Mouse (Mus musculus) neural tube, embryonic 13.5 days (tissue): ENCODE results near the gene Dyrk4. TPM values are rescaled to one million over a fixed set of nuclear protein-coding genes. Genes with fewer than 3 reads are reported as not detected.

Experiments used
- ATAC-seq: fragments of 200-750 bp; cut with Nextera tagmentation; 2 replicates; pipeline ENCODE4 v1.8.0; 2017; ENCODE audit warnings: low read depth, mild to moderate bottlenecking, moderate TSS enrichment, moderate library complexity
- H3K27ac ChIP-seq: fragments of 300-500 bp; sonication (generic); replicated peaks from 2 replicates; pipeline ENCODE4 v1.5.1; 2015; ENCODE audit warnings: moderate library complexity, mild to moderate bottlenecking, inconsistent platforms
- H3K27me3 ChIP-seq: fragments of 300-500 bp; sonication (generic); 2 replicates; pipeline ENCODE4 v1.6.1; 2015; ENCODE audit warnings: mild to moderate bottlenecking, inconsistent platforms
- H3K36me3 ChIP-seq: fragments of 300-500 bp; sonication (generic); 2 replicates; pipeline ENCODE4 v1.6.1; 2015; ENCODE audit warnings: mild to moderate bottlenecking, inconsistent platforms
- H3K4me1 ChIP-seq: fragments of 300-500 bp; sonication (generic); replicated peaks from 2 replicates; pipeline ENCODE4 v1.6.1; 2015; ENCODE audit warnings: inconsistent platforms
- H3K4me2 ChIP-seq: fragments of 300-500 bp; sonication (generic); 2 replicates; pipeline ENCODE4 v1.6.1; 2015; ENCODE audit warnings: inconsistent platforms, mild to moderate bottlenecking, moderate library complexity
- H3K4me3 ChIP-seq: fragments of 300-500 bp; sonication (generic); 2 replicates; pipeline ENCODE4 v1.5.1; 2015; ENCODE audit warnings: mild to moderate bottlenecking, inconsistent platforms
- H3K9ac ChIP-seq: fragments of 300-500 bp; sonication (generic); 2 replicates; pipeline ENCODE4 v1.6.1; 2015; ENCODE audit warnings: moderate library complexity, mild to moderate bottlenecking, inconsistent platforms
- H3K9me3 ChIP-seq: fragments of 300-500 bp; sonication (generic); 2 replicates; pipeline ENCODE4 v1.6.1; 2016; ENCODE audit warnings: inconsistent platforms
- WGBS: fragments of 180-500 bp; shearing (Covaris S2); methylation state at CpG from one replicate; pipeline ENCODE4 v1.1.7; 2015; 5-methylcytosine and 5-hydroxymethylcytosine counted together
- polyA plus RNA-seq: library from polyadenylated mRNA; unstranded; fragments of >200 nt; fragmentation: Nextera tagmentation; extraction: Ambion mirVana; gene quantifications from 2 replicates; pipeline ENCODE4 v1.2.1, GENCODE M21; 2015

Dyrk4 gene
- polyA plus RNA-seq, result 0.50 TPM in 1 of 2 replicates, not detected in the other

- Histone ChIP-seq H3K4me2 (peak within 1 kb of the TSS; percentile 47), H3K27me3 (no peaks in the 10 kb centered on the region), H3K36me3 (peaks cover 31% of the 10 kb centered on the region), H3K9me3 (no peaks in the 10 kb centered on the region), H3K4me3 (peak within 1 kb of the TSS; percentile 19), H3K9ac (peak within 1 kb of the TSS; percentile 55), H3K4me1 (peaks cover 6% of the 10 kb centered on the region; the same call in 1 of the 2 replicates), H3K27ac (no peak within 1 kb of the TSS)
- peak; percentile 23; the same call in 1 of the 2 replicates for ATAC-seq
- WGBS, result 6% methylated on average over 21 of the region's 21 CpGs
Observed at GRCm38 (mm10) chr6:126921111-126921881, at the start of gene Dyrk4. Gene Dyrk4 (minus strand): TSS chr6:126921839.

GRCm38 (mm10) chr6:126966241-126967026, 44.8 kb upstream of the Dyrk4 start:
- H3K4me3 ChIP-seq, result no peak overlapping the region
- no peaks in the 10 kb centered on the region for H3K9me3 ChIP-seq
- H3K36me3 ChIP-seq, result peaks cover 76% of the 10 kb centered on the region
- H3K4me2 ChIP-seq, result no peak overlapping the region
- H3K4me1 ChIP-seq, result no peaks in the 10 kb centered on the region
- no peak overlapping the region for H3K27ac ChIP-seq
- H3K9ac ChIP-seq, result no peak overlapping the region
- no peaks in the 10 kb centered on the region for H3K27me3 ChIP-seq
- no peak for ATAC-seq
- WGBS, result 93% methylated on average over 14 of the region's 14 CpGs

- H3K27me3 ChIP-seq, result no peaks in the 10 kb centered on the region
- H3K4me2 ChIP-seq, result no peak overlapping the region
- peaks cover 66% of the 10 kb centered on the region for H3K36me3 ChIP-seq
- ATAC-seq, result no peak
- H3K9ac ChIP-seq, result no peak overlapping the region
- WGBS, result 91% methylated on average over 9 of the region's 9 CpGs
- no peak overlapping the region for H3K27ac ChIP-seq
- no peaks in the 10 kb centered on the region for H3K4me1 ChIP-seq
- no peaks in the 10 kb centered on the region for H3K9me3 ChIP-seq
- H3K4me3 ChIP-seq, result no peak overlapping the region
Observed at GRCm38 (mm10) chr6:126963426-126963825, 41.8 kb upstream of the Dyrk4 start.

GRCm38 (mm10) chr6:126962709-126963108, 41.1 kb upstream of the Dyrk4 start:
- Histone ChIP-seq H3K4me2 (no peak overlapping the region), H3K4me3 (no peak overlapping the region), H3K27me3 (no peaks in the 10 kb centered on the region), H3K9ac (no peak overlapping the region), H3K9me3 (no peaks in the 10 kb centered on the region), H3K4me1 (no peaks in the 10 kb centered on the region), H3K36me3 (peaks cover 63% of the 10 kb centered on the region), H3K27ac (no peak overlapping the region)
- ATAC-seq, result no peak
- 91% methylated on average over 5 of the region's 5 CpGs for WGBS

- H3K27ac ChIP-seq, result no peak overlapping the region
- H3K9ac ChIP-seq, result no peak overlapping the region
- 86% methylated on average over 8 of the region's 8 CpGs for WGBS
- no peak overlapping the region for H3K4me2 ChIP-seq
- no peaks in the 10 kb centered on the region for H3K4me1 ChIP-seq
- no peaks in the 10 kb centered on the region for H3K9me3 ChIP-seq
- ATAC-seq, result no peak
- H3K27me3 ChIP-seq, result no peaks in the 10 kb centered on the region
- H3K4me3 ChIP-seq, result no peak overlapping the region
- H3K36me3 ChIP-seq, result peaks cover 64% of the 10 kb centered on the region
Observed at GRCm38 (mm10) chr6:126961371-126962018, 39.9 kb upstream of the Dyrk4 start.

- WGBS, result 13% methylated on average over 10 of the region's 10 CpGs
- no peak overlapping the region for H3K9ac ChIP-seq
- no peak for ATAC-seq
- peaks cover 52% of the 10 kb centered on the region for H3K36me3 ChIP-seq
- no peak overlapping the region for H3K4me2 ChIP-seq
- H3K4me1 ChIP-seq, result no peaks in the 10 kb centered on the region
- no peak overlapping the region for H3K4me3 ChIP-seq
- no peaks in the 10 kb centered on the region for H3K27me3 ChIP-seq
- H3K27ac ChIP-seq, result no peak overlapping the region
- H3K9me3 ChIP-seq, result no peaks in the 10 kb centered on the region
Observed at GRCm38 (mm10) chr6:126955734-126956133, 34.1 kb upstream of the Dyrk4 start.

- H3K27ac ChIP-seq, result no peak overlapping the region
- ATAC-seq, result no peak
- WGBS, result 88% methylated on average over 4 of the region's 4 CpGs
- H3K4me1 ChIP-seq, result no peaks in the 10 kb centered on the region
- no peak overlapping the region for H3K4me2 ChIP-seq
- H3K4me3 ChIP-seq, result no peak overlapping the region
- no peaks in the 10 kb centered on the region for H3K27me3 ChIP-seq
- H3K9me3 ChIP-seq, result no peaks in the 10 kb centered on the region
- peaks cover 69% of the 10 kb centered on the region for H3K36me3 ChIP-seq
- no peak overlapping the region for H3K9ac ChIP-seq
Observed at GRCm38 (mm10) chr6:126948336-126948735, 26.7 kb upstream of the Dyrk4 start.

GRCm38 (mm10) chr6:126940451-126940850, 18.8 kb upstream of the Dyrk4 start:
- WGBS, result 3% methylated on average over 5 of the region's 5 CpGs
- peak overlapping the region; percentile 75 for H3K4me3 ChIP-seq
- no peak for ATAC-seq
- H3K27ac ChIP-seq, result no peak overlapping the region
- H3K4me1 ChIP-seq, result peaks cover 23% of the 10 kb centered on the region
- H3K27me3 ChIP-seq, result no peaks in the 10 kb centered on the region
- peak overlapping the region; percentile 77 for H3K9ac ChIP-seq
- H3K9me3 ChIP-seq, result no peaks in the 10 kb centered on the region
- H3K36me3 ChIP-seq, result peaks cover 28% of the 10 kb centered on the region
- peak overlapping the region; percentile 97 for H3K4me2 ChIP-seq

GRCm38 (mm10) chr6:126939487-126940171, 18.0 kb upstream of the Dyrk4 start, which contains the start of the genes Rad51ap1 and D6Wsu163e:
Gene Rad51ap1 (minus strand): TSS chr6:126939587.
Gene D6Wsu163e (plus strand): TSS chr6:126939962.
- H3K27me3 ChIP-seq, result no peaks in the 10 kb centered on the region
- H3K9ac ChIP-seq, result peak within 1 kb of the TSS; percentile 77
- peak within 1 kb of the TSS; percentile 75 for H3K4me3 ChIP-seq
- no peaks in the 10 kb centered on the region for H3K9me3 ChIP-seq
- H3K4me1 ChIP-seq, result peaks cover 23% of the 10 kb centered on the region
- H3K27ac ChIP-seq, result peak within 1 kb of the TSS; percentile 59
- H3K4me2 ChIP-seq, result peak within 1 kb of the TSS; percentile 97
- 1% methylated on average over 33 of the region's 33 CpGs for WGBS
- ATAC-seq, result peak; percentile 99
- peaks cover 20% of the 10 kb centered on the region for H3K36me3 ChIP-seq

GRCm38 (mm10) chr6:126938853-126939486, 17.3 kb upstream of the Dyrk4 start:
- Histone ChIP-seq H3K27ac (no peak overlapping the region), H3K36me3 (peaks cover 19% of the 10 kb centered on the region), H3K4me2 (peak overlapping the region; percentile 97), H3K27me3 (no peaks in the 10 kb centered on the region), H3K4me3 (peak overlapping the region; percentile 75), H3K4me1 (peaks cover 23% of the 10 kb centered on the region), H3K9ac (peak overlapping the region; percentile 69), H3K9me3 (no peaks in the 10 kb centered on the region)
- no peak for ATAC-seq
- WGBS, result under 1% methylated on average over 31 of the region's 31 CpGs

- peaks cover 13% of the 10 kb centered on the region for H3K36me3 ChIP-seq
- no peaks in the 10 kb centered on the region for H3K27me3 ChIP-seq
- ATAC-seq, result no peak
- no peaks in the 10 kb centered on the region for H3K9me3 ChIP-seq
- H3K4me2 ChIP-seq, result peak overlapping the region; percentile 97
- peaks cover 23% of the 10 kb centered on the region for H3K4me1 ChIP-seq
- no peak overlapping the region for H3K9ac ChIP-seq
- WGBS, result 76% methylated on average over 2 of the region's 2 CpGs
- 0 out of 2 replicates have a peak overlapping the region, but pooled peaks have one; percentile 75 for H3K4me3 ChIP-seq
- H3K27ac ChIP-seq, result no peak overlapping the region
Observed at GRCm38 (mm10) chr6:126938047-126938446, 16.4 kb upstream of the Dyrk4 start.
